35 mouse cellular contexts compared by ENCODE assay signal in genomic region chr9:64271249-64271648, GRCm38 (mm10). TPM values are rescaled to one million over a fixed set of nuclear protein-coding genes. Genes with fewer than 3 reads are reported as not detected.
"Had no signal": no experiment of that assay in that cellular context is flagged by ENCODE, and none has a peak within 500 bp of the region (broad histone marks: within the 10 kb centered on the region; RNA-seq: fewer than 3 reads in every experiment).

No protein-coding gene starts in this region.

- H3K36me3 ChIP-seq: heart, embryonic 10.5 days; heart, embryonic 12.5 days; heart, embryonic 13.5 days; heart, embryonic 15.5 days; hindbrain, embryonic 10.5 days; hindbrain, embryonic 12.5 days; hindbrain, embryonic 13.5 days; hindbrain, embryonic 15.5 days; intestine, embryonic 15.5 days; kidney, embryonic 15.5 days had no signal

- H3K9ac ChIP-seq: heart, embryonic 12.5 days; heart, embryonic 13.5 days; heart, embryonic 15.5 days; hindbrain, embryonic 12.5 days; hindbrain, embryonic 13.5 days; hindbrain, embryonic 14.5 days; hindbrain, embryonic 15.5 days; intestine, embryonic 15.5 days; kidney, embryonic 15.5 days had no signal

- H3K27ac ChIP-seq: heart, embryonic 10.5 days; heart, embryonic 13.5 days; heart, embryonic 15.5 days; hindbrain, embryonic 10.5 days; hindbrain, embryonic 12.5 days; hindbrain, embryonic 13.5 days; hindbrain, embryonic 14.5 days; hindbrain, embryonic 15.5 days; hindbrain, postnatal 0 days; intestine, embryonic 15.5 days; kidney, embryonic 15.5 days; kidney, postnatal 0 days; layer of hippocampus, adult 2 months; left cerebral cortex, adult 2 months had no signal

- ATAC-seq: hindbrain, postnatal 0 days; inflammation-experienced regulatory T-cells, adult 6 months; intestine, embryonic 15.5 days; intestine, embryonic 16.5 days; intestine, postnatal 0 days had no signal

- H3K9me3 ChIP-seq: heart, embryonic 10.5 days; heart, embryonic 12.5 days; heart, embryonic 13.5 days; heart, embryonic 15.5 days; hindbrain, embryonic 10.5 days; hindbrain, embryonic 12.5 days; hindbrain, embryonic 13.5 days; hindbrain, embryonic 15.5 days; intestine, embryonic 15.5 days; kidney, embryonic 15.5 days had no signal

- H3K27me3 ChIP-seq: heart, embryonic 12.5 days; heart, embryonic 13.5 days; heart, embryonic 15.5 days; hindbrain, embryonic 12.5 days; hindbrain, embryonic 13.5 days; hindbrain, embryonic 15.5 days; intestine, embryonic 15.5 days; kidney, embryonic 15.5 days had no signal

- DNase-seq: heart, postnatal 10 days; heart, postnatal 14 days; heart, postnatal 36 days; kidney, adult 11 months; kidney, adult 18-20 months; kidney, adult 2 months; kidney, adult 8-10 months; kidney, adult 9 months; kidney, postnatal 10 days; kidney, postnatal 14 days; kidney, postnatal 25 days; kidney, postnatal 36 days; kidney, postnatal 4 days; layer of hippocampus, adult 9-11 months; layer of hippocampus, postnatal 36 days had no signal

- H3K4me2 ChIP-seq: heart, embryonic 11.5 days; heart, embryonic 12.5 days; heart, embryonic 13.5 days; heart, embryonic 15.5 days; hindbrain, embryonic 12.5 days; hindbrain, embryonic 13.5 days; hindbrain, embryonic 14.5 days; hindbrain, embryonic 15.5 days; intestine, embryonic 15.5 days; kidney, embryonic 15.5 days had no signal

- H3K4me3 ChIP-seq: heart, embryonic 10.5 days; heart, embryonic 12.5 days; heart, embryonic 13.5 days; heart, embryonic 15.5 days; hindbrain, embryonic 10.5 days; hindbrain, embryonic 12.5 days; hindbrain, embryonic 13.5 days; hindbrain, embryonic 15.5 days; intestine, embryonic 15.5 days; kidney, embryonic 15.5 days; layer of hippocampus, adult 2 months; left cerebral cortex, adult 2 months had no signal

- H3K4me1 ChIP-seq: heart, embryonic 10.5 days; heart, embryonic 12.5 days; heart, embryonic 13.5 days; heart, embryonic 15.5 days; hindbrain, embryonic 10.5 days; hindbrain, embryonic 12.5 days; hindbrain, embryonic 13.5 days; hindbrain, embryonic 15.5 days; intestine, embryonic 15.5 days; kidney, embryonic 15.5 days had no signal

RNA-seq across cellular contexts. Expression of gene Uchl4, which starts 36.2 kb away (rescaled TPM):
- total RNA-seq: hematopoietic stem cell, adult 5-6 weeks; hindbrain, postnatal 0 days had no signal
